Mouse (Mus musculus) gastrocnemius, adult 18-20 months (tissue): ENCODE measurements around the gene Nat8. TPM values are rescaled to one million over a fixed set of nuclear protein-coding genes. Genes with fewer than 3 reads are reported as not detected.
"Not testable (repeated sequence)": the region's sequence is repeated elsewhere in the genome, so short reads cannot be mapped to it uniquely, and the experiment has no call there.

ENCODE experiments used
- DNase-seq: peaks from one replicate; pipeline ENCODE4 v3.0.0; 2021; ENCODE audit warnings: low spot score
- microRNA-seq: library from miRNA; unstranded; fragments of <30 nt; microRNA quantifications from one replicate; pipeline ENCODE4 v1.2.0, GENCODE M21; 2021
- total RNA-seq, 2 experiments: library from RNA; stranded (reverse); gene quantifications; 2 replicates each; pipeline ENCODE4 v1.2.3; 2021

Gene Nat8
- total RNA-seq, 2 experiments from 2014 or later: not detected

DNA sequence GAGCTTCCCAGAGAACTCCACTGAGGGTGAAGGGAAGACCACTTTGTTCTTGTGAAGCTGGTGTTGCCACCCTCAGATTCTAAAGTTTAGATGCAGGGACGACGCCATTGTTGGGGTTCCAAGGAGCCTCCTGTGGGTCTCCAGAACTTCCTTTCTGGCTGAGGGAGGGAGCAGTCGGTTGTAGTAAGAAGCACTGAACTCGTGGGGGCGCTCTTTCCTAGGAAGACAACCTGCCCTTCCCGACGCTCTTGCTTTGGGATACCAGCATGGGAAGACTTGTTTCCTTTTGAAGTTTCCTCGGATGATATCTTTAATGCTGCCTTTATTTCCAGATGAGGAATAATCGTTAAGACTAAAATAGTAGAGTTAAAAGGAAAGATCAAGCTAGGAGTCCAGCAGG is 4.9 kb upstream of the Nat8 start:
- peak; percentile 50 for DNase-seq

DNA sequence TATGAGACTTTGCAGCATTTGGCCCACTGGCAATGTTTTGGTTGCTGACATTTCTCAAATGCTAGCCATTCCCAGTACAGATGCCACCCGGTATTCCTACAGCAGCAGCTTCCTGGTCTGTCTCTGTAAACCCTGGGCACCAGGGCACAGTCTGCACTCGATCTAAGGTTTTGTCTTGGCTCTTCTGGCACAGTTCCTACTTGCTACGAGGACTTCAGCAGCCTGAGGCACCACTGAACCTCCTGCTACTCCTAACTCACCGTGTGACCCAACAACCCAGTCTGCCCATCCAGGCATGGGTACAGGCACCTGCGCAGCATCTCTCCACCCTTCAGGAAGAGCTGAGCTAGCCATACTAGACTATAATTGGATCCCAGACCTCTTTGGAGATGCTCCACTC is 4.2 kb upstream of the Nat8 start:
- not testable (repeated sequence) for DNase-seq

DNA sequence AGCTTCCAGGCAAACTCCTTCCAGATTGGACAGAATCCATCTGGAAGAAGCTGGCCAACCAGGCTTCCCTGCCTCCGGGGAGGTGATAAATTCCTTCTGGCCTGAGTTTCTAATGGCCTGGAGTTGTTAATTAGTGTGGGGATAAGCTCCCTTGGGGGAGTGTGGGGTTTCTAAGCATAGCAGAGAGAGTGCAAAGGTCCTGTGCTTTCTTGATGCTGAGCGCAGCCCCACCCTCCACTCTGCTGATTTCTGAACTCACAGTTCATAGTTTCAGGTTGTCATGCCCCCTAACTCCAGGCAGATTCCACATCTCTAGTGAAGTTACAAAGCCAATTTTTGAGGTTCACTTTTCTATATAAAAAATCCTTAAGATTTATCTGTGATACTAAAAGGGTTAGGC is 3.2 kb upstream of the Nat8 start:
- not testable (repeated sequence) for DNase-seq

DNA sequence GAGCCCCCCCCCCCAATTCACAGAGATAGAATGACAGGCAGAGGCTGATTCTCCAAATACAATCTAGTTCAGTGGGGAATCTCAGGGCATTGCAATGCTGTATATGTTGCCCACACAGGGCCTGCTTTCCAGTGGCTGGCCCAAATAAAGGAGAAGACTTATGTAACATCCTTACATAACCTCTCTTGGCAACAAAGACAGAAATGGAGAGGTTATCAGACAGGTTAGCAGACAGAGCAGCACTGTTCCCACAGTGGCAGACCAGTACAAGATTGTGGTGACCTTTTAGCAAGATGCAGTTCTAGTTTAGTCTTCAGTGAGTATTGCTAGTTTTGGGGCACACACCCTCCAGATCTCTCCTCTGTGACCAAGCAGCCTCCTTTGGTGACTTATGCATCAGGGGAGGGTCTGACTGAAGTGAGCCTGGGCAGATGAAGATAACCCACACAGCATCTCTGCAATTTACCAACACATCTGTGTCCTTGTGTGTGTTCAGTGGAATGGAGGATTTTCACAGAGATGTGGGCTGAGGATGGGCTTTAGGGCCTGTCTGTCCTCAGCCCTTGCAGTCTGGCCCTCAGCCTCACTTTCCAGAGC is 2.7 kb upstream of the Nat8 start:
- not testable (repeated sequence) for DNase-seq

DNA sequence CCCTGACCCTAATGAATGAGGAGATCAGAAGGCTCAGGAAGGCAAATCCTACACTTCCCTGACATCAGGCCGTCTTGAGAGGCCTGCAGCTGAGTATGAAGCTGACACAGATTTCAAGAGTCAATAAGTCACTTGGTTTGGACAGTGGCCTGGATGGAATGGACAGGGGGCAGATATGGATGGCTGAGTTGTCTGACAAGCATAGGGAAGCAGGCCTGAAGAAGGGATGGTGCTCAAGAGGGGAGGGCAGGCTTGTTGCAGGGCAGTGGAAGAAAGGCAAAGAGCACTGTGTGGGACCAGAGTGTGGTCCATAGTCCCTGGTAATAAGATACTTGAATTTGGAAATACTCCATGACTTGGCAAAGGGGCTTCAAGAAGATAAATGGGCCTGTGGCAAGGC is 2.4 kb downstream of the Nat8 start:
- no peak for DNase-seq

DNA sequence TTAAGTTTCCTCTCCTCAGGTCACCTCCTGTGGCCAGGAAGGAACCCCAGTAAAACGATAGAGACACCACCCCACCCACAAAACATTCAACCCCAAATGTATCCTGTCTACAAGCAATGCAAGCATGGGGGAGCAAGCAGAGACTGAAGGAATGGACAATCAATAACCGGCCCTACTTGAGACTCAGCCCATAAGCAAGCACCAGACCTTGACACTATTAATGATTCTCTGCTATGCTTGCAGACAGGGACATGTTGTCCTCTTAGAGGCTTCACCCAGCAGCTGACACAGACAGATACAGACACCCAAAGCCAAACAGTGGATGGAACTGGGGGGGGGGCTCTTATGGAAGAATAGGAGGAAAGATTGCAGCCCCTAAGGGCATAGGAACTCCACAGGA is 6.0 kb downstream of the Nat8 start:
- DNase-seq: no peak

DNA sequence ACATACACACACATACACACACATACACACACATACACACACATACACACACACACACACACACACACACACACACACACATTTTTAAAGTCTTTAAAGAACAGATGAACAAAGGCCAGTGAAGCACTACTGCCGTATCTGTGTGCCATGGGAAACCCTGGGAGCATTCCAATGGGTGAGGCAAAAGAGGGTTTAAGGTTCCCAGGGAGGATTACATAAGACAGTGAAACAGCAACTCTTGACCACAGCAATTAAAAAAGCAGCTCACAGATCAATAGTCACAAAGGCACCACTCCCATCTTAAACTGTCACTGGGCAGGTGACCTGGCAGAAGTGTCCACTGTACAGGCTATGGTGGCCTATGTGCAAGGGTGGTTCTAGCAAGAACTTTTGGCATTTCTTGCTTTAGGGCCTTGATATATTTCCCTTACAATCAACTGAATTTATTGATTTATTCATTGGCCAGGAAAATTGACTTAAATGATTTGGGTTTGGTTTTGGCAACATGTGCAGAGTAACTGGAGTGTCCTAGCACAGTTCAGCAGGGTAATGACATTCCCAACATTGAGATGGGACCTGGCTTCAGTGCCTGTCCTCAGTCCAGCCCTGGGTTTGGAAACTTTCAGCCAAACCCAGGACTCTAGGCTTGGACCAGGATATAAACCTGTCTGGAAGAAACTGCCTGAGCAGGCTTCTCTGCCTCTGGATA is 8.3 kb downstream of the Nat8 start:
- DNase-seq: no peak

DNA sequence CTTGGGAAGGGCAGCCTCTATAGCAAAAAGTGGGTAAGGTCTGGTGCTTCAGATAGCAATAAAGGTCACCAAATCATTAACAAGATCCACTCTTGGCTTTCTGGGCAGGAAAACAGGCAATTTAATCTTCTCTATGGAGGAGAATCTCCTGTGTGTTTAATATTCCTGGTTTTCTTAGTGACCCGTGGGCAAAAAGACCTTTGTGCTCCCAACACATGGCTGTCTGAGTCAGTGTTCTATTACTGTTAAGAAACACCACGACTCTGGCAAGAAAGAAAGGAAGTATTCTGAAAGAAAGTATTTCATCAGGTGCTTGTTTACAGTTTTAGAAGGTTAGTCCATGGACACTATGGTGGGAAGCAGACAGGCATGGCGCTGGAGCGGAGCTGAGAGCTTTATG is 9.6 kb downstream of the Nat8 start:
- no peak for DNase-seq

DNA sequence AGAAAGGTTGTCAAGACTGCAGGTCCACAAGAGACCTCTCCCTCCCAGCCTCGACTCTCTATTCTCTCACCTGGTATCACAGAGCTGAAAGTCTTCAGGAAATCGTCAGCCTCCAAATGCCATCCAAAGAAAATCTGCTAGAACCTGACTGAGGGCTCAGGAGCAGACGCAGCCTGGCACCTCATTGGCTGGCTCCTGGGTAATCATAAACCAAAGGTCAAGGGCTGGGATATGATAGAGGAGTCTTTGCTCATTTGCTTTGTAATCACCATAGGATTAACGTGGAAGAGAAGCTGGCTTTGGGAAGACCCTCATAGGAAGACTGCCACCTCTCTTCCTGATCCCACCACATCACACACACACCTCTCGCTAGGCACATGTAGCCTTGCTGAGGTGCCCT is 11.0 kb downstream of the Nat8 start, which contains the start of the genes Nat8f6 and Nat8f5:
Nat8f6 (minus strand) TSS at position 118 of the 400 bp plus-strand sequence.
Nat8f5 (minus strand) TSS at position 136 of the 400 bp plus-strand sequence.
- DNase-seq: no peak

DNA sequence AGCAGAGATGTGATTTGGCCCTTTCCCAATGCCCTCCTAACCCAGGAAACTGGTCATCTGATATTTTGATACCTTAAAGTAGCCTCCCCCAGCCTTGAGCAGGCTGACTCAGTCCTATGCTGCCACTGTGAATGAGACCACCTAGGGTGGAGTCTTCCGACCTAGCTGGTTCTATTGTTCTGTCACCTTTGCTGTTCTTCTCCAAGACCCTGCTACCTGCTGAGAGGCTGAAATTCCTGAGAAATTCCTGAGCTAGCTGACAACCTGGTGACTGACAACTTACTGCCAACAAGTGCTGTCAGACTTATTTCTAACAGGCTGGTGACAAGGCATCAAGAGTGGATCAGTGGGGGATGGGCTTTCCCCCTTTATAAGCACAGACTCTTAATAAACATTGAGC is 13.5 kb downstream of the Nat8 start:
- no peak for DNase-seq

DNA sequence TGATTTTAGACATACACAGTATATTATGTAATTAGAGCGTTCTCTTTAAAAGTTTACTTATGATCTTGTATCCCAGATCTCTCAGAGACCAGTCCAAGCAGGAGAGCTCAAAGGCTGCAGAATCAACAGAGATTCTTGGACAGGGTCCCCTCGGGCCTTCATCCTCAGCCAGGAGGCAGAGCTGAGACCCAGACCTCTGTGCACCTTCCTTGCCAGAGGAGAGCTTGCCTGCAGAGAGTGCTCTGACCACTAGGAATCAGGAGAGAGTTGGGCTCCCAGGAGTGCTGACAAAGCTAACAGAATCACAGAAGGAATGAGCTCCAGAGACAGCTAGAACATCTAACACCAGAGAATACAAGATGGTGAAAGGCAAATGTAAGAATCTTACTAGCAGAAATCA is 18.5 kb downstream of the Nat8 start:
- DNase-seq: no peak

DNA sequence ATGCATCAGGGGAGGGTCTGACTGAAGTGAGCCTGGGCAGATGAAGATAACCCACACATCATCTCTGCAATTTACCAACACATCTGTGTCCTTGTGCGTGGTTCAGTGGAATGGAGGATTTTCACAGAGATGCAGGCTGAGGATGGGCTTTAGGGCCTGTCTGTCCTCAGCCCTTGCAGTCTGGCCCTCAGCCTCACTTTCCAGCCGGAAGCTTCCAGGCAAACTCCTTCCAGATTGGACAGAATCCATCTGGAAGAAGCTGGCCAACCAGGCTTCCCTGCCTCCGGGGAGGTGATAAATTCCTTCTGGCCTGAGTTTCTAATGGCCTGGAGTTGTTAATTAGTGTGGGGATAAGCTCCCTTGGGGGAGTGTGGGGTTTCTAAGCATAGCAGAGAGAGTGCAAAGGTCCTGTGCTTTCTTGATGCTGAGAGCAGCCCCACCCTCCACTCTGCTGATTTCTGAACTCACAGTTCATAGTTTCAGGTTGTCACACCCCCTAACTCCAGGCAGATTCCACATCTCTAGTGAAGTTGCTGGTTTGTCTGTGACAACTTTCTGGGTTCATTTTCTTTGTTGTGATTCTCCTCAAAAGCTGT is 20.8 kb downstream of the Nat8 start:
- DNase-seq: not testable (repeated sequence)

DNA sequence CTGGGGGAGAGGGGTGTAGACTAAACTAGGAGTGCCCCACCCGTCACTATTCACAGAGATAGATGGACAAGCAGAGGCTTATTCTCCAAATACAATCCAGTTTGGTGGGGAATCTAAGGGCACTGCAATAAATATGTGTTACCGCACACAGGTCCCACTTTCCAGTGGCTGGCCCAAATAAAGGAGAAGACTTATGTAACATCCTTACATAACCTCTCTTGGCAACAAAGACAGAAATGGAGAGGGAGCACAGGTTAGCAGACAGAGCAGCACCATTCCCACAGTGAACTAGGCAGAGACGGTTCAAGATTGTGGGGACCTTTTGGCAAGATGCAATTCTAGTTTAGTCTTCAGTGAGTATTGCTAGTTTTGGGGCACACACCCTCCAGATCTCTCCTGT is 21.4 kb downstream of the Nat8 start:
- not testable (repeated sequence) for DNase-seq

DNA sequence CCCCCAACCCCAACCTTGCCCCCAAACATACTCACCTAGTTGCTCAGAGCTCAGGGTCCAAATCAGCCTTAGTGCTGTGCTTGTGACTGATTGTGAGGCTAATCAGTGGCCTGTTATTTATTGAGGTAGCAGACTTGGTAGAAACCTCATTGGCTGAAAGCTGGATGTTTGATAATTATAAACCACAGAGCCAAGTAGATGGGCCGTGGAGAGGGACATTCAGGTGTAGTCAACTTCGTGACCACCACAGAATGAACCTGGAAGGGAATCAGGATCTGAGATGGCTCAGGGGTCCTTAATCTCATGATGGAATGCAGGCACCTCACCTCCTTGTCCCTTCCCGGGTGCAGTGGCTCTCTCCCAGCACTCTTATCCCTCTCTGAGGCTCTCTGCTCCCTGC is 22.1 kb downstream of the Nat8 start:
- DNase-seq: not testable (repeated sequence)

DNA sequence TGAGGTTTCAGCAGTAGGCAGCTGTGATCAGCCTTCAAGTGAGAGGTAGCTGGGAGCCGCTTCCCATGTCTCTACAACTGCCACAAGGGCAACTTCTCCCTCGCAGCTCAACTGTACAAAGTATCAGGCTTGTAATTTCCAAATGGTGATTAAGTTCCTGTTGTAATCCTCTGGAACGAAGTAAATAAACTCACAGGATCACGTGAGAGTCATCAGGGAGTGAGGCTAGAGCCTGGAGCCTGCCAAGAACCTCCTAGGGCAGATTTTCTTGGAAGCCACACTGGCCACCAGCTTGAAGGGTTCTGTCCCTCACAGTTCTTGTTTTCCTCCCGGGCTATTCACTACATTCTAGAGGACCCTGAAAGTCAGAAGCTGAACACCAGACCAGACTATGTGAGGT is 28.7 kb downstream of the Nat8 start:
- peak; percentile 25 for DNase-seq

Small RNA genes within 50 kb of the gene (microRNA-seq; reads per million reads assigned to microRNA genes)
- not detected for gene Mir6375

Other genes with a start within 250 kb of the Nat8 start
- gene Alms1, start 244.6 kb downstream of the Nat8 start, total RNA-seq: under 1 TPM; 0.48 to 0.50 TPM
- gene Nat8f7, start 118.9 kb downstream of the Nat8 start, total RNA-seq: not detected
- under 1 TPM in 1 of 2 experiments, not detected in 1; 0.23 TPM for gene Nat8f3, start 66.3 kb downstream of the Nat8 start, total RNA-seq
- not detected for gene Nat8f6, start 11.1 kb downstream of the Nat8 start, total RNA-seq
- gene Nat8f5, start 11.1 kb downstream of the Nat8 start, total RNA-seq: not detected
- gene Nat8f2, start 37.1 kb upstream of the Nat8 start, total RNA-seq: under 1 TPM in 1 of 2 experiments, not detected in 1; 0.17 TPM
- under 1 TPM; 0.21 to 0.31 TPM for gene Nat8f4, start 72.8 kb upstream of the Nat8 start, total RNA-seq
- gene Tprkb, start 79.8 kb upstream of the Nat8 start, total RNA-seq: 10 to 100 TPM; 15.5 to 16.3 TPM
- 1 to 10 TPM; 1.4 to 1.8 TPM for gene Nat8f1, start 83.6 kb upstream of the Nat8 start, total RNA-seq
- 10 to 100 TPM; 24.0 to 27.7 TPM for gene Dusp11, start 129.6 kb upstream of the Nat8 start, total RNA-seq
- gene Figla, start 184.1 kb upstream of the Nat8 start, total RNA-seq: not detected
- not detected for gene Add2, start 196.6 kb upstream of the Nat8 start, total RNA-seq